Mouse (Mus musculus): ENCODE measurements around the gene Inka2. TPM values are rescaled to one million over a fixed set of nuclear protein-coding genes. Genes with fewer than 3 reads are reported as not detected.

Inka2 gene
- polyA plus RNA-seq, 1 experiment from 2014 or later, result 4.8 TPM

DNA sequence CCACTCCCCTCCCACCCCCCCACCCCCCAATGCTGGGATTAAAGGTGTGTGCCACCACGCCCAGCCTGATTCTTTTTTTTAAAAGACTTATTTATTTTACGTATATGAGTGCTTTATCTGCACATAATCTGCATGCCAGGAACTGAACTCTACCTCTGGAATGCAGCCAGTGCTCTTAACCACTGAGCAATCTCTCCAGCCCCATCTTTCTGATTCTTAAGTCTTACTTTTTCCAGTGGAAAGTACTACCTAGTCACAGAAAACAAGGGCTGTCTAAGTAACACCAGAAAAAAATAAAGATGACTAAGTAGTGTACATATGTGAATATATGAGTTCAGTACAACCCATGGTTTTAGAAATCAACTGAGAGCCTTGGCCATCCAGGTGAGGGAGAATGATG lies 42.1 kb downstream of the Inka2 start:
- no peak overlapping the region for H3K4me3 ChIP-seq
- H3K27me3 ChIP-seq, result no peaks in the 10 kb centered on the region
- no peak overlapping the region for H3K9ac ChIP-seq
- 98% methylated on average over 2 of the region's 2 CpGs for WGBS
- no peak overlapping the region for H3K4me2 ChIP-seq
- H3K27ac ChIP-seq (replicated peaks), result no peak overlapping the region
- ATAC-seq (ENCODE audit: low read depth), result no peak
- H3K36me3 ChIP-seq, result no peaks in the 10 kb centered on the region
- H3K4me1 ChIP-seq (replicated peaks), result no peaks in the 10 kb centered on the region
- H3K9me3 ChIP-seq, result no peaks in the 10 kb centered on the region

DNA sequence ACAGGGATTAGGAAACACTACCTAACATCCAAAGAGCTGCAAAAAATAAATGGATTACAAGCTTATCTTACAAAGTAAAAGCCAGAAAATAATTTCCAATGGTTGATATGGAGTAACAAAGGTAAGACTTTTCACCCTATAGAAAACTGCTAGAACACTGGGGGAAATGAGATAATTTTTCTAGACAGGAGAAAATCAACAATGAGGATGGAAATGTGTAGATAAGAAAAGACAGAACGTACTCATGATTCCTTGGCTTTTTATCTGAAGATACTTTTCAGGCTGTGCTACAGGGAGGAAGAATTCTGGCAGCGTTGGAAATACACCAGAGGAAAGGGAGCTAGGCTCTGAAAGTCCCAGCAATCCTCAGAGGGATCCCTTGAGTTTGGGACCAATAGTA lies 46.4 kb downstream of the Inka2 start:
- no peak overlapping the region for H3K9ac ChIP-seq
- H3K36me3 ChIP-seq, result no peaks in the 10 kb centered on the region
- no peak overlapping the region for H3K4me2 ChIP-seq
- no peaks in the 10 kb centered on the region for H3K4me1 ChIP-seq (replicated peaks)
- no peak for ATAC-seq (ENCODE audit: low read depth)
- H3K27ac ChIP-seq (replicated peaks), result no peak overlapping the region
- no peak overlapping the region for H3K4me3 ChIP-seq
- 83% methylated on average over 2 of the region's 2 CpGs for WGBS
- no peaks in the 10 kb centered on the region for H3K9me3 ChIP-seq
- H3K27me3 ChIP-seq, result no peaks in the 10 kb centered on the region

DNA sequence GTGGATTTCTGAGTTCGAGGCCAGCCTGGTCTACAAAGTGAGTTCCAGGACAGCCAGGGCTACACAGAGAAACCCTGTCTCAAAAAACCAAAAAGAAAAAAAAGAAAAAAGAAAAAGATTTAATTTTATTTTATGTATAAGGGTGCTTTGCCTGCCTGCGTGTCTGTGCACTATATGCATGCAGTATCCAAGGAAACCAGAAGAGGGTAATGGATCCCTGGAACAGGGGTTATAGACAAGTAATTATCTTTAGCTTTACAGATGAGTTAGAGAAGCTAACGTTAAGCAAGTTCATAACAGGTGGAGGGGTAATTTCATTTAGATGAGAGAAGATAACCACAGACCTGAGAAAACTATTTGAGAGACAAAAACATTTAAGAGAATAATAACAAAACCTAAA lies 49.8 kb downstream of the Inka2 start:
- no peak overlapping the region for H3K4me2 ChIP-seq
- no peaks in the 10 kb centered on the region for H3K27me3 ChIP-seq
- no peak overlapping the region for H3K4me3 ChIP-seq
- no peaks in the 10 kb centered on the region for H3K4me1 ChIP-seq (replicated peaks)
- no peak overlapping the region for H3K27ac ChIP-seq (replicated peaks)
- H3K9ac ChIP-seq, result no peak overlapping the region
- WGBS, result 78% methylated on average over 3 of the region's 3 CpGs
- H3K9me3 ChIP-seq, result no peaks in the 10 kb centered on the region
- no peaks in the 10 kb centered on the region for H3K36me3 ChIP-seq
- ATAC-seq (ENCODE audit: low read depth), result no peak

DNA sequence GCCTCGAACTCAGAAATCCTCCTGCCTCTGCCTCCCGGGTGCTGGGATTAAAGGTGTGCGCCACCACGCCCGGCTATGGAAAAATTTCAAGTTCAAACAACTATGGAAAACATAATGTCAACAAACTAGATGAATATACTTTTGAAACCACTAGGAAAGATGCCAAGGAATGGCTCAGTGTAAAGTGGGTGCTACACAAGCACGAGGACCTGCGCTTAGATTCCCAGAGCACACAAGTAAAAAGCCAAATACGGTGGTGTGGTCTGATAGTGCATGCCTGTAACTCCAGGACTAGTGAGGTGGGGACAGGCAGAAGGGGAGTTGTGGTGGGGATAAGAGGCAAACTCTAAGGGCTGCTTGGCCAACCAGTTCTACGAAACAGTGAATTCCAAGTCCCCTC lies 50.7 kb downstream of the Inka2 start:
- no peak overlapping the region for H3K27ac ChIP-seq (replicated peaks)
- H3K9me3 ChIP-seq, result no peaks in the 10 kb centered on the region
- no peak overlapping the region for H3K4me2 ChIP-seq
- H3K9ac ChIP-seq, result no peak overlapping the region
- 94% methylated on average over 9 of the region's 9 CpGs for WGBS
- ATAC-seq (ENCODE audit: low read depth), result no peak
- H3K4me1 ChIP-seq (replicated peaks), result no peaks in the 10 kb centered on the region
- H3K27me3 ChIP-seq, result no peaks in the 10 kb centered on the region
- H3K36me3 ChIP-seq, result no peaks in the 10 kb centered on the region
- no peak overlapping the region for H3K4me3 ChIP-seq

GRCm38 (mm10) chr3:105756505-105756904 lies 52.1 kb downstream of the Inka2 start:
- no peak overlapping the region for H3K27ac ChIP-seq (replicated peaks)
- no peaks in the 10 kb centered on the region for H3K9me3 ChIP-seq
- 86% methylated on average over 2 of the region's 2 CpGs for WGBS
- no peak overlapping the region for H3K9ac ChIP-seq
- no peaks in the 10 kb centered on the region for H3K4me1 ChIP-seq (replicated peaks)
- no peaks in the 10 kb centered on the region for H3K36me3 ChIP-seq
- H3K4me2 ChIP-seq, result no peak overlapping the region
- no peaks in the 10 kb centered on the region for H3K27me3 ChIP-seq
- H3K4me3 ChIP-seq, result no peak overlapping the region
- ATAC-seq (ENCODE audit: low read depth), result no peak

DNA sequence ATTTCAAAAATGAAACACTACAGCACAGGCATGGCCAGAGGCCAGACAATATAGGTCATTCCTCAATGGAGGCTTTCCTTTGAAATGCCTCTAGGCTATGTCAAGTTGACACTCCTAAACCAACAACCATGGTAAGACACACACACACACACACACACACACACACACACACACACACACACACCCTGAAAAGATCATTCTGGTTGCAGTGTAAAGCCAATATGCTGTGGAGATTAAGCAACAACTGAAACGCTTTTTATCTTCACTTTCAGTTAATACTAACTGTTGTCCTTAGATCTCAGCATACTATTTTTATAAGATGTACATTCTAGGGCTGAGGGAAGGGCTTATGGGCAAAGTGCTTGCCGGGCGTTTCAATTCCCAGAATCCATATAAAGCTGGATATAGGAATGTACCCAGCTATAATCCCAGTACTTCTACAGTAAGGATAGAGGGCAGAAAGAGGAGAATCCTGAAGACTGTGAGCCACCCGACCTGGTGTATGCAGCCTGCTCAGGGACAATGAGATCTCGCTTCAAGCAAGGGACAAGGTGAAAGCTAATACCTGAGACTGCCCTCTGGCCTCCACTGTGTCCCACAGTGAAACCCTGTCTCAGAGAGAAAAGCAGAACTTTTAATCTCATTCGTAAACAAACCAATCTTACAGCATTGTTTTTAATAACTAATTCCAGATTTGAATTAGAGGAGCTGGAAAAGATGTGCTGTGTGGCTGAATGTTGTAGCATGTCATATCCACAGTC lies 53.1 kb downstream of the Inka2 start:
- Histone ChIP-seq H3K4me3 (no peak overlapping the region), H3K27me3 (no peaks in the 10 kb centered on the region), H3K4me1 (replicated peaks) (no peaks in the 10 kb centered on the region), H3K4me2 (no peak overlapping the region), H3K9me3 (no peaks in the 10 kb centered on the region), H3K27ac (replicated peaks) (no peak overlapping the region), H3K36me3 (no peaks in the 10 kb centered on the region), H3K9ac (no peak overlapping the region)
- WGBS, result 84% methylated on average over 6 of the region's 6 CpGs
- no peak for ATAC-seq (ENCODE audit: low read depth)

DNA sequence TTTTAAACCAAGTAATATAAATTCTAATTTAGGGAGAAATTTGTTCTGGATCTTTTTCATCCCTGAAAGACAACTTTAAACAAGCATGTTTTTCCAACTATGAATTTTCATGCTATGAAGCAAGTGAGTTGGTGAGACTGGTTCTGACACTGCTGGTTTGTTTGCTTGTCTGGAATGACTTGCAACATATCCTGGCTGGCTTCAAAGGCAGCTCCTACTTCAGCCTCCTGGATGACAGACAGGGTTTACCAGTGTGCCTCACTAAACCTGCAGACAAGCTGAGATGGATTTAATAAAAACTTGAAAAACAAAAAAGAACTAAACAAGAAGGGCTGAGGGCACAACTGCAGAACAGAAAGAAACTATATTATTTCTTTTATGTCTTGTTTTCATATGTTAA lies 53.7 kb downstream of the Inka2 start:
- no peak for ATAC-seq (ENCODE audit: low read depth)
- no peak overlapping the region for H3K9ac ChIP-seq
- H3K4me1 ChIP-seq (replicated peaks), result no peaks in the 10 kb centered on the region
- H3K9me3 ChIP-seq, result no peaks in the 10 kb centered on the region
- H3K27ac ChIP-seq (replicated peaks), result no peak overlapping the region
- H3K27me3 ChIP-seq, result no peaks in the 10 kb centered on the region
- H3K36me3 ChIP-seq, result no peaks in the 10 kb centered on the region
- no peak overlapping the region for H3K4me2 ChIP-seq
- no peak overlapping the region for H3K4me3 ChIP-seq

GRCm38 (mm10) chr3:105758658-105759057 lies 54.3 kb downstream of the Inka2 start:
- 89% methylated on average over 4 of the region's 4 CpGs for WGBS

GRCm38 (mm10) chr3:105760063-105760462 lies 55.7 kb downstream of the Inka2 start:
- 95% methylated on average over 3 of the region's 3 CpGs for WGBS
- no peaks in the 10 kb centered on the region for H3K36me3 ChIP-seq
- no peak overlapping the region for H3K27ac ChIP-seq (replicated peaks)
- no peaks in the 10 kb centered on the region for H3K9me3 ChIP-seq
- no peak overlapping the region for H3K4me3 ChIP-seq
- H3K4me2 ChIP-seq, result no peak overlapping the region
- H3K4me1 ChIP-seq (replicated peaks), result no peaks in the 10 kb centered on the region
- no peaks in the 10 kb centered on the region for H3K27me3 ChIP-seq
- H3K9ac ChIP-seq, result no peak overlapping the region
- ATAC-seq (ENCODE audit: low read depth), result no peak

More at GRCm38 (mm10) chr3:105758658-105759057, 54.3 kb downstream of the Inka2 start:
- Histone ChIP-seq H3K4me1 (replicated peaks) (no peaks in the 10 kb centered on the region), H3K9ac (no peak overlapping the region), H3K27ac (replicated peaks) (no peak overlapping the region), H3K4me3 (no peak overlapping the region), H3K9me3 (no peaks in the 10 kb centered on the region), H3K4me2 (no peak overlapping the region), H3K36me3 (no peaks in the 10 kb centered on the region), H3K27me3 (no peaks in the 10 kb centered on the region)
- ATAC-seq (ENCODE audit: low read depth), result no peak

DNA sequence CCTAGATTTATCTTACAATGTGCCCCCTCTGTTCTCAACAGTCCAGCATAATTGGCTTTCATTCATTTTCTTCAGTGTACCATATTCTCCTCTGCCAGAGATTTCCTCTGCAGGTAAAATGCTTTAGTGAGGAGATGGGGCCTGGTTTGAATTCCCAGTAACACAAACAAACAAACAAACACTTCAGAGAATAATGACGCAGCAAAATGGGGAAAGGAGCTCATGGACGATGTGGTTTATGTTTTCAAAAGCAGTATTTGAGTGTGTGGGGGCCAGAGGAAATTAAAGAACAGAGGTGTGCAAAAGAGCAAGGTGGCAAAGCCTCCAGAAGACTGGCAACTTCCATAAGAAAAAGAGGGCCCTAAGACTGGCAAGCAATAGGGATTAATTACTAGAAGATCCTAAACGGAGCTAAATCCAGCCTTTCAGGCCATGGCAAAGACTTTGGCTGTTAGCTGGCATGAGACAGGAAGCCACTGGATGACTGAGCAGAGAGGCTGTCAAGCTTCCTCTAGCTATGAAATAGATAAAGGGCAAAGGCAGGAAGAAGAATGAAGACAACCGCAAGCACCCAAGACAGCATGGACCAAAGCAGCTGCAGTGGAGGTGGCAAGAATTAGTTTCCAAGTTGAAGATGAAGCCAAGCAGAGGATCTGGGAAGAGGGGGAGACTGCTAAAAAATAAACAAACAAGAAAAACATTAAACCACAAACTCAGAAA lies 58.9 kb downstream of the Inka2 start:
- WGBS, result 79% methylated on average over 4 of the region's 4 CpGs
- H3K27ac ChIP-seq (replicated peaks), result no peak overlapping the region

GRCm38 (mm10) chr3:105768529-105768928 lies 64.1 kb downstream of the Inka2 start:
- no peak for ATAC-seq (ENCODE audit: low read depth)
- Histone ChIP-seq H3K36me3 (no peaks in the 10 kb centered on the region), H3K9ac (no peak overlapping the region), H3K9me3 (no peaks in the 10 kb centered on the region), H3K4me2 (no peak overlapping the region), H3K4me1 (replicated peaks) (0 out of 2 replicates have a peak, but pooled peaks cover 3% of the 10 kb centered on the region), H3K4me3 (no peak overlapping the region), H3K27me3 (no peaks in the 10 kb centered on the region), H3K27ac (replicated peaks) (no peak overlapping the region)
- WGBS, result 82% methylated on average over 6 of the region's 6 CpGs

More for the DNA sequence above, 58.9 kb downstream of the Inka2 start:
- Histone ChIP-seq H3K9ac (no peak overlapping the region), H3K9me3 (no peaks in the 10 kb centered on the region), H3K4me1 (replicated peaks) (no peaks in the 10 kb centered on the region), H3K4me2 (no peak overlapping the region), H3K27me3 (no peaks in the 10 kb centered on the region), H3K36me3 (no peaks in the 10 kb centered on the region), H3K4me3 (no peak overlapping the region)
- no peak for ATAC-seq (ENCODE audit: low read depth)

GRCm38 (mm10) chr3:105769380-105769779 lies 65.0 kb downstream of the Inka2 start:
- no peaks in the 10 kb centered on the region for H3K27me3 ChIP-seq
- H3K4me3 ChIP-seq, result no peak overlapping the region
- no peak overlapping the region for H3K4me2 ChIP-seq
- H3K4me1 ChIP-seq (replicated peaks), result 0 out of 2 replicates have a peak, but pooled peaks cover 3% of the 10 kb centered on the region
- no peak overlapping the region for H3K9ac ChIP-seq
- H3K27ac ChIP-seq (replicated peaks), result no peak overlapping the region
- ATAC-seq (ENCODE audit: low read depth), result no peak
- H3K9me3 ChIP-seq, result no peaks in the 10 kb centered on the region
- H3K36me3 ChIP-seq, result no peaks in the 10 kb centered on the region
- 87% methylated on average over 2 of the region's 2 CpGs for WGBS

Measured in neural tube, embryonic 13.5 days (tissue).